Mouse (Mus musculus) forebrain, postnatal 0 days (tissue): ENCODE data around the gene St3gal3. TPM values are rescaled to one million over a fixed set of nuclear protein-coding genes. Genes with fewer than 3 reads are reported as not detected.
A peak's percentile ranks its signal among the peaks of the same experiment; 100 is the strongest.

ENCODE experiments used
- ATAC-seq: fragments of 200-750 bp; cut with Nextera tagmentation; 2 replicates; pipeline ENCODE4 v1.8.0; 2017; ENCODE audit warnings: mild to moderate bottlenecking, moderate library complexity
- DNase-seq: peaks from one replicate; pipeline ENCODE4 v3.0.0-alpha.2; 2015
- H3K27ac ChIP-seq: fragments of 300-500 bp; sonication (generic); 2 replicates; pipeline ENCODE4 v1.5.1; 2014; ENCODE audit warnings: low read depth, mild to moderate bottlenecking, antibody characterized with exemption, low read length, moderate library complexity, mixed read lengths
- H3K27me3 ChIP-seq: fragments of 300-500 bp; sonication (generic); 2 replicates; pipeline ENCODE4 v1.6.1; 2014; ENCODE audit warnings: mild to moderate bottlenecking, low read length, mixed read lengths; ENCODE audit not compliant: insufficient read depth
- H3K36me3 ChIP-seq: fragments of 300-500 bp; sonication (generic); 2 replicates; pipeline ENCODE4 v1.6.1; 2014; ENCODE audit warnings: mild to moderate bottlenecking, moderate library complexity; ENCODE audit not compliant: insufficient read depth
- H3K4me1 ChIP-seq: fragments of 300-500 bp; sonication (generic); 2 replicates; pipeline ENCODE4 v1.6.1; 2014; ENCODE audit warnings: antibody characterized with exemption; ENCODE audit not compliant: insufficient read depth
- H3K4me2 ChIP-seq: fragments of 300-500 bp; sonication (generic); 2 replicates; pipeline ENCODE4 v1.6.1; 2014; ENCODE audit warnings: low read depth, mild to moderate bottlenecking, moderate library complexity
- H3K4me3 ChIP-seq: fragments of 300-500 bp; sonication (generic); 2 replicates; pipeline ENCODE4 v1.5.1; 2014; ENCODE audit warnings: low read depth, low read length, mixed read lengths
- H3K9ac ChIP-seq: fragments of 300-500 bp; sonication (generic); 2 replicates; pipeline ENCODE4 v1.6.1; 2014; ENCODE audit warnings: mild to moderate bottlenecking
- H3K9me3 ChIP-seq: fragments of 300-500 bp; sonication (generic); 2 replicates; pipeline ENCODE4 v1.6.1; 2016; ENCODE audit warnings: low read length
- CTCF ChIP-seq: sonication (generic); IDR thresholded peaks from 2 replicates; pipeline ENCODE4 v1.5.1; 2016; ENCODE audit warnings: antibody characterized with exemption, control low read depth, low read depth
- WGBS: fragments of 180-500 bp; shearing (Covaris S2); extraction: QIAGEN DNeasy Blood & Tissue Kit; methylation state at CpG from one replicate; pipeline ENCODE4 v1.1.7; 2014; 5-methylcytosine and 5-hydroxymethylcytosine counted together
- polyA plus RNA-seq: library from polyadenylated mRNA; unstranded; fragments of >200 nt; fragmentation: Nextera tagmentation; extraction: Ambion mirVana; gene quantifications from 2 replicates; pipeline ENCODE4 v1.2.1, GENCODE M21; 2015
- total RNA-seq: library from RNA; depleted of rRNA; stranded (reverse); fragments of >200 nt; gene quantifications from 2 replicates; pipeline ENCODE4 v1.2.3, GENCODE M21; 2014; rRNA removed

The St3gal3 gene
- total RNA-seq (32.6 and 36.1 TPM in 2 replicates), polyA plus RNA-seq (11.2 and 11.3 TPM in 2 replicates)

DNA sequence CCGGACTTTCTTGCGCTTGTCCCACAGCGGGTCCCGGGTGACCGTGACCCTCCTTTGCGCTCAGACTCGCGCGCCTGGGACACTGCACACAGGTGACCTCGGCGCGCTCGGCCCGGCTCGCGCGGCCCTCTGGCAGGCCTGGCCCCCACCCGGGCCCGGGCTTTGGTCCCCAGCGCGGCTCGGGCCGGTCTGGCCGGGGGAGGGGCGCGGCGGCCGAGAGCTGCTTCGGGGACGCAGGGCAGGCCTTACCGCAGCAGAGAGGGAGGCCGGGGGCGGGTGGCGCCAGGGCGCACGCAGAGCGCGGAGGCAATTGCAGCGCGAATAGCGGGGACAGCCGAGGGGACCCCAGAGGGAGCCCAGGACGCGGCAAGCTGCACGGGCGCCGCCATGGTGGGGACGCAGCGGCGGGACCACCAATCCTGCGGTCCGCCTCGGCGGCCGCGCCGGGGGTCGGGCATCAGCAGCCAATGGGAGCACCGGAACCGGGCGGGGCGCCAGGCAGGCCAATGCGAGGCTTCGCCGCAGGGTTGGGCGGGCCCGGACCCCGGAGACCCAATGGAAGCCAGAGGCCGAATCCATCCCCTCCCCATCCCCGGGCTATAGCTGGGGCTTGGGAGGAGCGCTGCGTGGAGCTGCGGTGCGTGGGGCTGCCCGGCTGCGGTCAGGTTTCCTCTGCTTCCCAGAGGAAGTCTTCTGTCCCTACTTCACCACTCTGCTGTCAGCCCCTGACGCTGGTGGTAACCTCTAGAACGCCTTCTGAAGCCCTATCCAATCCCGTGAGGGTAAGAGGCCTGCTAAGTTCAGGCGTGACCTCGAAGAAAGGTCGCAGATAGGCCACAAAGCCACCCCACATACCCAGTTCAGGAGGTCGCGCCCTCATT is at the start of gene St3gal3:
Gene St3gal3 (minus strand): TSS at position 430 of the 881 bp plus-strand sequence.
- peak; percentile 97 for DNase-seq

GRCm38 (mm10) chr4:118180301-118181080 is 45.8 kb upstream of the St3gal3 start:
- H3K9me3 ChIP-seq = no peaks in the 10 kb centered on the region
- no peak for DNase-seq
- ATAC-seq = no peak
- H3K4me2 ChIP-seq = peak overlapping the region; percentile 58
- peak overlapping the region; percentile 96 for H3K27ac ChIP-seq
- H3K4me3 ChIP-seq = peak overlapping the region; percentile 89
- TF ChIP-seq CTCF = no peak
- H3K36me3 ChIP-seq = peaks cover 19% of the 10 kb centered on the region
- H3K9ac ChIP-seq = peak overlapping the region; percentile 23
- no peaks in the 10 kb centered on the region for H3K27me3 ChIP-seq
- WGBS = 12% methylated on average over 17 of the region's 17 CpGs
- H3K4me1 ChIP-seq = peaks cover 11% of the 10 kb centered on the region

More for the DNA sequence above, at the start of gene St3gal3:
- 0 out of 2 replicates have a peak, but pooled peaks have one; percentile 1 for TF ChIP-seq CTCF
- peak; percentile 99 for ATAC-seq
- Histone ChIP-seq H3K9ac (peak within 1 kb of the TSS; percentile 67), H3K4me2 (peak within 1 kb of the TSS; percentile 81), H3K9me3 (no peaks in the 10 kb centered on the region), H3K27ac (0 out of 2 replicates have a peak within 1 kb of the TSS, but pooled peaks have one; percentile 16), H3K36me3 (peaks cover 32% of the 10 kb centered on the region), H3K4me3 (peak within 1 kb of the TSS; percentile 99), H3K27me3 (no peaks in the 10 kb centered on the region), H3K4me1 (peaks cover 7% of the 10 kb centered on the region)
- WGBS = 1% methylated on average over 73 of the region's 84 CpGs

DNA sequence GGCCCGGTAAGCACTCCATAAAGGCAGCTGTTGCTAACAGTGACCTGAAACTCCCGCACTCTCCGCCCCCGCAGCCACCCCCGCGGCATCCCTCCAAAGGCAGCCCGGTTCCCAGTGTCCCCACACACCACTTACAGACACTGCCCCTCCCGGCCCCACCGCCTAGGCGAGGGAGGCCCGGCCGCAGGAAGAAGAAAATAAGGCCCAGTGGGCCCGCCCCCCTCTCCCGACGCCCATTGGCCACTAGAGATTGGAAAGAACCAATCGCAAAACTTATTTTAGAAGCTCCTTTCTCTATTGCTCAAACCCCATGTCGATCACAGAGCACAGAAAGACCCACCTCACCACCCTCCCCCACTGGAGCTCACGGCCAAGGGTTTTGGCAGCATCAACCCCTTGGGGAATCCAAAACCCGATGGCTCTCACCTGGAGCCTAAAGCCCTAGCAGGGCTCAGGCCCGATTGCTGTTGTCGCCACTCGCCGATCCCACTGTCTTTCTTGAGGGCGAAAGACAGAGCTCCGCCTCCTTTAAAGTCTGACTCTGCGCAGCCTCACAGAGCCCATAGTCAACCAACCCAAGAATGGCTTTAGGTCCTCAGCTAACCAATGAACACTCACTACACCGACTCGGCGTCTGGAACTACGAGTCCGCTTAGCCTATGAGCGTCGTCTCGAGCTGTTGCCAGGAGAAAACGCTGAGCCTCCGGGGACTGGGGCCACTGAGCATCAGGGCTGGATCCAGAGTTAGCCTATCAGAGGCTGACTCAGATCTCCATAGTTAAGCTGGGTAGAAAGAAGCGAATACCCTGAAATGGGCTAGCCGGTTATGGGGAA is 45.0 kb upstream of the St3gal3 start, which contains the start of gene Kdm4a:
Gene Kdm4a (minus strand): TSS at position 577 of the 834 bp plus-strand sequence.
- Histone ChIP-seq H3K27ac (peak within 1 kb of the TSS; percentile 96), H3K36me3 (peaks cover 26% of the 10 kb centered on the region), H3K27me3 (no peaks in the 10 kb centered on the region), H3K9me3 (no peaks in the 10 kb centered on the region), H3K4me3 (peak within 1 kb of the TSS; percentile 89), H3K4me2 (peak within 1 kb of the TSS; percentile 58), H3K4me1 (peaks cover 11% of the 10 kb centered on the region), H3K9ac (peak within 1 kb of the TSS; percentile 78)
- TF ChIP-seq CTCF = no peak
- ATAC-seq (peak; percentile 99), DNase-seq (peak; percentile 99)
- WGBS = 2% methylated on average over 38 of the region's 38 CpGs

GRCm38 (mm10) chr4:118178952-118179466 is 44.3 kb upstream of the St3gal3 start:
- Histone ChIP-seq H3K9me3 (no peaks in the 10 kb centered on the region), H3K27ac (peak overlapping the region; percentile 96), H3K4me3 (peak overlapping the region; percentile 89), H3K27me3 (no peaks in the 10 kb centered on the region), H3K4me2 (peak overlapping the region; percentile 58), H3K36me3 (peaks cover 33% of the 10 kb centered on the region), H3K9ac (peak overlapping the region; percentile 78), H3K4me1 (peaks cover 11% of the 10 kb centered on the region)
- DNase-seq = no peak
- WGBS = 1% methylated on average over 12 of the region's 12 CpGs
- ATAC-seq = no peak
- no peak for TF ChIP-seq CTCF

DNA sequence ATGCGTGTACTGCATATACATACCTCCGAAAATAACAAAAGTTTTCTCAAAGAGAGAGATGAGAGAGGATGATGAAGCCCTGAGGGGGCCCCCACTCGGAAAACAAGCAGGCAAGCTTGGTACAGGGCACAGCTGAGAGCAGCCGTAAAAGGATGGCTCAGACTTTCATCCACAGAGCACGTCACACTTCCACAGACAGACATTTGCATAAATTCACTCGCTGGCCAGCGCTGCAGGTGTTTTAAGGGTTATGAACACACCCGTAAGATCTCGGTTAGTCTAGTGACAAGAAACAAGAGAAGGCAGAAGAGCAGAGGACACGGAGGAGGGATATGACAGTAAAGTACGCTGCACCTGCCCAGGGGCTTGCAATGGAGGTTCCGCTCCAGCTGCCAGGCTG is 37.7 kb upstream of the St3gal3 start:
- Histone ChIP-seq H3K9ac (no peak overlapping the region), H3K9me3 (no peaks in the 10 kb centered on the region), H3K4me2 (no peak overlapping the region), H3K27ac (no peak overlapping the region), H3K4me1 (no peaks in the 10 kb centered on the region), H3K27me3 (no peaks in the 10 kb centered on the region), H3K4me3 (no peak overlapping the region), H3K36me3 (peaks cover 93% of the 10 kb centered on the region)
- ATAC-seq = no peak
- no peak for DNase-seq
- TF ChIP-seq CTCF = no peak
- WGBS = 92% methylated on average over 12 of the region's 12 CpGs

- H3K4me3 ChIP-seq = no peak overlapping the region
- 87% methylated on average over 9 of the region's 9 CpGs for WGBS
- H3K9me3 ChIP-seq = no peaks in the 10 kb centered on the region
- peaks cover 94% of the 10 kb centered on the region for H3K36me3 ChIP-seq
- DNase-seq (no peak), ATAC-seq (no peak)
- H3K27ac ChIP-seq = no peak overlapping the region
- H3K9ac ChIP-seq = no peak overlapping the region
- H3K27me3 ChIP-seq = no peaks in the 10 kb centered on the region
- no peak overlapping the region for H3K4me2 ChIP-seq
- no peaks in the 10 kb centered on the region for H3K4me1 ChIP-seq
- peak; percentile 33; the same call in 1 of the 2 replicates for TF ChIP-seq CTCF
These were observed 36.3 kb upstream of the St3gal3 start for GRCm38 (mm10) chr4:118171006-118171405.
